Mouse (Mus musculus) embryonic facial prominence, embryonic 11.5 days (tissue): Measurements from ENCODE around the gene Olfr155. TPM values are rescaled to one million over a fixed set of nuclear protein-coding genes. Genes with fewer than 3 reads are reported as not detected.

Source experiments
- ATAC-seq: fragments of 200-750 bp; cut with Nextera tagmentation; replicated peaks from 2 replicates; pipeline ENCODE4 v1.8.0; 2017; ENCODE audit warnings: low read depth; ENCODE audit not compliant: insufficient number of reproducible peaks, low FRiP score, low TSS enrichment
- DNase-seq: peaks from one replicate; pipeline ENCODE4 v3.0.0-alpha.2; 2015; ENCODE audit warnings: low spot score
- H3K27ac ChIP-seq: fragments of 300-500 bp; sonication (generic); replicated peaks from 2 replicates; pipeline ENCODE4 v1.5.1; 2014; ENCODE audit warnings: mild to moderate bottlenecking, low read depth, low read length, control low read depth
- H3K27me3 ChIP-seq: fragments of 300-500 bp; sonication (generic); 2 replicates; pipeline ENCODE4 v1.6.1; 2014; ENCODE audit warnings: mild to moderate bottlenecking, low read length, moderate library complexity, mixed read lengths; ENCODE audit not compliant: control insufficient read depth, insufficient read depth
- H3K36me3 ChIP-seq: fragments of 300-500 bp; sonication (generic); replicated peaks from 2 replicates; pipeline ENCODE4 v1.6.1; 2014; ENCODE audit warnings: low read depth, mild to moderate bottlenecking, low read length, moderate library complexity, mixed read lengths; ENCODE audit not compliant: control insufficient read depth, insufficient read depth
- H3K4me1 ChIP-seq: fragments of 300-500 bp; sonication (generic); 2 replicates; pipeline ENCODE4 v1.6.1; 2014; ENCODE audit warnings: low read length, mixed read lengths; ENCODE audit not compliant: control insufficient read depth, insufficient read depth
- H3K4me2 ChIP-seq: fragments of 300-500 bp; sonication (generic); 2 replicates; pipeline ENCODE4 v1.6.1; 2014; ENCODE audit warnings: low read depth, mild to moderate bottlenecking, control low read depth, low read length, moderate library complexity
- H3K4me3 ChIP-seq: fragments of 300-500 bp; sonication (generic); 2 replicates; pipeline ENCODE4 v1.5.1; 2014; ENCODE audit warnings: low read depth, low read length, control low read depth
- H3K9ac ChIP-seq: fragments of 300-500 bp; sonication (generic); replicated peaks from 2 replicates; pipeline ENCODE4 v1.6.1; 2014; ENCODE audit warnings: mild to moderate bottlenecking, control low read depth, low read length
- H3K9me3 ChIP-seq: fragments of 300-500 bp; sonication (generic); replicated peaks from 2 replicates; pipeline ENCODE4 v1.6.1; 2016; ENCODE audit warnings: mild to moderate bottlenecking, low read length, inconsistent platforms, mixed read lengths; ENCODE audit not compliant: control insufficient read depth
- WGBS: fragments of 180-500 bp; shearing (Covaris S2); extraction: QIAGEN DNeasy Blood & Tissue Kit; methylation state at CpG from one replicate; pipeline ENCODE4 v1.1.7; 2014; 5-methylcytosine and 5-hydroxymethylcytosine counted together
- polyA plus RNA-seq: library from polyadenylated mRNA; unstranded; fragments of >200 nt; fragmentation: Nextera tagmentation; extraction: Ambion mirVana; gene quantifications from 2 replicates; pipeline ENCODE4 v1.2.1, GENCODE M21; 2014

The Olfr155 gene
- not detected in 2 replicates for polyA plus RNA-seq

DNA sequence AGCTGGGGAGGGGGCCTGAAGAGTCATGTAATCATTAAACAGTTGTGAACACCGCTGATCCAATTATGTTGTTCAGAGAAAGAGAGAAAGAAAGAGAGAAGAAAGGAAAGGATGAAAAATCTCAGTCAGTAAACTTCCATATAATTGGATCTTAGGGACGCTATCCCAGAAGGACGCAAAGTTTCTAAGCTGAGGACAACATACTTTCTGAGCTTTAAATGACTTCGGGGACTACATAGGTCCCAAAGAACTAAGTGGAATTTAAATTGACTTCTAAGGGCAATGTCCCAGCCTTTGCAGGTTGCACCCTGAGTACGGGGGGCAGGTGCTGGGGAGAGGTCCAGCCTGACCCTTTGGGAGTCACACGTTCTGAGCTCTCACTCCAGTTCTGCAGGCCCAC is at the start of gene Olfr155:
TSS of gene Olfr155 (plus strand) at position 301 of the 400 bp plus-strand sequence.
- Histone ChIP-seq H3K9ac (no peak within 1 kb of the TSS), H3K4me3 (no peak within 1 kb of the TSS), H3K9me3 (no peaks in the 10 kb centered on the region), H3K36me3 (no peaks in the 10 kb centered on the region), H3K27ac (no peak within 1 kb of the TSS), H3K4me2 (no peak within 1 kb of the TSS), H3K4me1 (no peaks in the 10 kb centered on the region), H3K27me3 (no peaks in the 10 kb centered on the region)
- ATAC-seq (no peak), DNase-seq (no peak)
- WGBS = 77% methylated on average over 6 of the region's 6 CpGs

DNA sequence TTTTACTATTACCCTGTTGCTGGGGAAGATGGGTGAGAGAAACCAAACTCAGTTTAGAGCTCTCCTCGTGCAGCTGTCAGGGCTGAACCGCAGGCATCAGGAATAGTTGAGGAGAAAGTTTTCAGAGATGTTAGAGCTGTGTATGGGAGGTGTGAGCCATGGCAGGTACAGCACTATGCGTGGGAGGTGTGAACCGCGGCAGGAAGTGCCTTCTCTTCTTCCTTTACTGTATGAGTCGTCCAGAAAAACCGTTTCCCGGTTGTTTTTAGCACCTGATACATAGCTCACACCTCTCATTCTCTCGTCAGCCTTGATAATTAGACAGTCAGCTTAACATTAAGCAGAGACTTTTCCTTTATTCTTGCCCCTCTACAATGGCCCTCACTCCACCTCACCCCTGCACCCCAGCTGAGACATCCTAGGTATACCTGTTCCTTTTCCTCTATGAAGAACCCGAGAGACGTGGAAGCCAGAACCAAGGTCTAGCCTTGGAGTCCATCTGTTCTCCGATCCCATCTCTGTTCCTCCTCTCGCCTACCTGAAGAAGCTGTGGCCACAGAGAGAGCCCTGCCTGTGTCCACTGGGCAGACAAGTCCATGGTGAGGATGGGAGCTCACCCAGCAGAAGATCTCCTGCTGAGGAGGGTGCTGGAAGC is 28.3 kb upstream of the Olfr155 start:
- Histone ChIP-seq H3K9ac (no peak overlapping the region), H3K9me3 (no peaks in the 10 kb centered on the region), H3K4me2 (no peak overlapping the region), H3K36me3 (no peaks in the 10 kb centered on the region), H3K27me3 (no peaks in the 10 kb centered on the region), H3K27ac (no peak overlapping the region), H3K4me3 (no peak overlapping the region), H3K4me1 (no peaks in the 10 kb centered on the region)
- WGBS = 84% methylated on average over 13 of the region's 13 CpGs
- DNase-seq = no peak
- no peak for ATAC-seq

DNA sequence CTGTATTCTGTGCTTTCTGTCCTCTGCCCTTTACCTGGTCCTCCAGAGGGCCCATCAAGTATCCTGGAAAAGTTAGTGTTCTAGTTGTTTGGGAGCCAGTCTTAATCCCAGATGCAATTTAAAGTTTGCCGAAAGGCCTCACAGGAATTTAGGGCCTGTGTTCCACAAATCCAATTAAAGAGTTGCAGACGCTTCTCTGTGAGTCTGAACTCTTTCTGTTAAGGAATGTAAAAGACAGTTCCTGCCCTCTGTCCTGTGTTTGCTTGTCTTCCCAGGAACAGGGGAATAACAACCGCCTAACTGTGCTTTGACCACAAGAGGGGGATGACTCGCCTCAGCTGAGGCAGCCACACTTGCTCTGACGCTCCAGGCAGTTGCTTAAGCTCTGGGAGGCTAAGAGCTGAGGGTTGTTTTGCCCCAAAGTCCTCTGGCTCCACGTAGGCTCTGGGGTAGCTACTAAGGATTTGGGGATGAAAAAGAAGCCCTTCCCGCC is 27.5 kb upstream of the Olfr155 start, which contains the start of gene Olfr156:
TSS of gene Olfr156 (minus strand) at position 51 of the 493 bp plus-strand sequence.
- H3K4me3 ChIP-seq = no peak within 1 kb of the TSS
- H3K27ac ChIP-seq = no peak within 1 kb of the TSS
- DNase-seq = peak; percentile 72
- ATAC-seq = no peak
- no peaks in the 10 kb centered on the region for H3K36me3 ChIP-seq
- no peaks in the 10 kb centered on the region for H3K4me1 ChIP-seq
- WGBS = 12% methylated on average over 7 of the region's 7 CpGs
- no peak within 1 kb of the TSS for H3K4me2 ChIP-seq
- no peaks in the 10 kb centered on the region for H3K27me3 ChIP-seq
- no peaks in the 10 kb centered on the region for H3K9me3 ChIP-seq
- no peak within 1 kb of the TSS for H3K9ac ChIP-seq

DNA sequence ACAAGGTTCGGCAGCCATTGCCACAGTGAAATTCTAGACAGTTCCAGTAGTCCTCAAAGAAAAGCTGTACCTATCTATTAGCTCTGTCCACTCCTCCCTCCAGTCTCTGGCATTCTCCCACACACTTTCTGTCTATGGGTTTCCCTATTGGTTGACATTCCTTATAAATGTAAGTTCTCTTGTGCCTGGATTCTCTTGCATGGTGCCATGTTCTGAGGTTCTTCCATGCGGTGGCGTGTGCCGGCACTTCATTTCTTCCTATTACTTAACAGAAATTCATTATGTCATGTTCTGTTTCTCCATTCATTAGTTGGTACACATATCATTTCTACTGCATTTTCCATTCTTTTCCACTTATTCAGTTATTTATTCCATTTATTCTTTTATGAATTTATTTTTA is 22.6 kb upstream of the Olfr155 start:
- no peaks in the 10 kb centered on the region for H3K9me3 ChIP-seq
- no peak overlapping the region for H3K27ac ChIP-seq
- no peak overlapping the region for H3K4me3 ChIP-seq
- H3K9ac ChIP-seq = no peak overlapping the region
- no peaks in the 10 kb centered on the region for H3K4me1 ChIP-seq
- DNase-seq = no peak
- H3K27me3 ChIP-seq = no peaks in the 10 kb centered on the region
- no peak for ATAC-seq
- H3K36me3 ChIP-seq = no peaks in the 10 kb centered on the region
- no peak overlapping the region for H3K4me2 ChIP-seq
- 92% methylated on average over 4 of the region's 4 CpGs for whole genome bisulfite sequencing

DNA sequence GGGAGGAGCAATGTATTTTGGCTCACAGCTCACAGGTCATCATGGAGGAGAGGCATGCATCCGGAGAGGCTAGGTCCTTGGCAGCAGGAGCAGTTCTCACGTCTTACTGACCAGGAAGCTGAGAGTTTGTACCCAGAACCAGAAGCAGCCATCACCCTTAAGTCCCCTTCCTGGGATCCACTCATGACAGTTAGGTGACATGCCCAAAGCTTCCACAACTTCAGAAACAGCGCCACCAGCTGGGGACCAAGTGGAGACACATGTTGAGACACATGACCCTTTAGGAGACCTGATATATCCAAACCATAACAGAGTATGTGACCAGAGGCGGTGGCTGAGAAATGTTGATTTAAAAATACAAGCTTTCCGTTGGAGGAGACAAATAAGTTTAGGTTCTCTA is 19.3 kb upstream of the Olfr155 start:
- no peak overlapping the region for H3K27ac ChIP-seq
- H3K9me3 ChIP-seq = no peaks in the 10 kb centered on the region
- H3K4me3 ChIP-seq = no peak overlapping the region
- no peaks in the 10 kb centered on the region for H3K36me3 ChIP-seq
- no peaks in the 10 kb centered on the region for H3K4me1 ChIP-seq
- no peak overlapping the region for H3K9ac ChIP-seq
- ATAC-seq = no peak
- H3K4me2 ChIP-seq = no peak overlapping the region
- 67% methylated on average over 5 of the region's 5 CpGs for WGBS
- H3K27me3 ChIP-seq = no peaks in the 10 kb centered on the region
- no peak for DNase-seq

DNA sequence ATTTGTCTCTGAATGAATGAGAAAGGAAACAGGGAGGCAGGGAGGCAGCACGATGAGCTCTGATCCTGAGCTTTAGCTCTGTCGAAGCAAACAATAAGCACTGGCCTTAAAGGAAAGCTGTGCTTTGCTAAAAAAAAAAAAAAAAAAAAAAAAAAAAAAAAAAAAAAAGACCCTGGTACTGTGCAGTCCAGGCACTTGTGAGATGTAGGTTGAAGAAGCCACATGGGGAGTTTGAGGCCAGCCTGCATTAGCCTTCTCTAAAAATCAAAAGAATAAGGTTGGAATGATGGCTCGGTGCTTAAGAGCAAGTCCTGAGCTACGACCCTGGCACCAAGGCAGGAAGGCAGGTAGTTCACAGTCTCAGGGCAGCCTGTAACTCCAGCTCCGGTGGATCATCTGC is 17.6 kb upstream of the Olfr155 start:
- H3K27ac ChIP-seq = no peak overlapping the region
- ATAC-seq (no peak), DNase-seq (no peak)
- no peaks in the 10 kb centered on the region for H3K9me3 ChIP-seq
- H3K4me1 ChIP-seq = no peaks in the 10 kb centered on the region
- H3K9ac ChIP-seq = no peak overlapping the region
- H3K36me3 ChIP-seq = no peaks in the 10 kb centered on the region
- H3K4me3 ChIP-seq = no peak overlapping the region
- no peaks in the 10 kb centered on the region for H3K27me3 ChIP-seq
- 74% methylated on average over 5 of the region's 5 CpGs for WGBS
- H3K4me2 ChIP-seq = no peak overlapping the region

DNA sequence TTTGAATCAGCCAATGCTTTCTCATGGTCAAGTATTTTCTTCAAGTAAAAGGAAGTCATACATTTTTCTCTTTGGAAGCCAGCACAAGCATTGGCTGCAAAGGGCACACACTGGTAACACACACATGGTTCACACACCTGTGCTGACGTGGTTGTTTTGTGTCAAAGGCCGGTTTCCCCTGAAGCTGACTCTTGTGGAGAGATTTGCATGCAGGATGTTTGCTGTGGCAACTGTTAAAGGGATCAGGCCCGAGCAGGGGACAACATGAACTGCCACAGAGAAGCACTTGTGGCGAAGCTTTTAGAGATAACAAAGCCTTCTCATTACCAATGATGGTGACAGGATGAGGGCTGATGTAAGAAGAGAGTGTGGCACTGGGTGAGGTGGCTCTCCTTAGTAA is 16.6 kb upstream of the Olfr155 start:
- DNase-seq = no peak
- H3K4me2 ChIP-seq = no peak overlapping the region
- 76% methylated on average over 4 of the region's 4 CpGs for WGBS
- no peak overlapping the region for H3K27ac ChIP-seq
- no peak overlapping the region for H3K9ac ChIP-seq
- no peak overlapping the region for H3K4me3 ChIP-seq
- no peaks in the 10 kb centered on the region for H3K4me1 ChIP-seq
- no peaks in the 10 kb centered on the region for H3K27me3 ChIP-seq
- no peak for ATAC-seq
- H3K9me3 ChIP-seq = no peaks in the 10 kb centered on the region
- H3K36me3 ChIP-seq = no peaks in the 10 kb centered on the region

DNA sequence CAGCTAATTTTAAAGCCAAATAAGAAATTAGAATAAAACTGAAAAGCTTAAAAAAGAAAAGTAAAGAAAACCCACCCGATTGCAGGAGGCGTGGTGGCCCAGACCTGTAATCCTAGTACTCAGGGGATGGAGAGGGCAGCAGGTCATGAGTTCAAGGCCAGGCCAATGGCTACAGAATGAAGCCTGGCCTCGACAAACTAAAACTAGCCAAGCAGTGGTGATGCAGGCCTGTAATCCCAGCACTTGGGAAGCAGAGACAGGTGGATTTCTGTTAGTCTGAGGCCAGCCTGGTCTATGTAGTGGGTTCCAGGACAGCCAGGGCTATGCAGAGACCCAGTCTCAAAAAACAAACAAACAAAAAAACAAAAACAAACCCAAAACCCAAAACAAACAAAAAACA is 13.0 kb upstream of the Olfr155 start:
- WGBS = 64% methylated on average over 3 of the region's 3 CpGs

More for the DNA sequence above, 13.0 kb upstream of the Olfr155 start:
- DNase-seq = no peak
- H3K4me1 ChIP-seq = no peaks in the 10 kb centered on the region
- H3K9me3 ChIP-seq = no peaks in the 10 kb centered on the region; the same call in 1 of the 2 replicates
- no peaks in the 10 kb centered on the region for H3K36me3 ChIP-seq
- H3K4me3 ChIP-seq = no peak overlapping the region
- ATAC-seq = no peak
- no peak overlapping the region for H3K27ac ChIP-seq
- no peak overlapping the region for H3K9ac ChIP-seq
- no peak overlapping the region for H3K4me2 ChIP-seq
- no peaks in the 10 kb centered on the region for H3K27me3 ChIP-seq
